Comparison of ENCODE assay signal across 8 mouse cellular contexts in genomic region chrX:102251937-102252860, GRCm38 (mm10). TPM values are rescaled to one million over a fixed set of nuclear protein-coding genes. Genes with fewer than 3 reads are reported as not detected.
A peak's percentile ranks its signal among the peaks of the same experiment; 100 is the strongest.
DNase-seq lines count a peak whose midpoint lies in the region; ATAC-seq and TF ChIP-seq lines count a peak whose summit lies in the region.

Gene Cited1, minus strand, starts transcription at chrX:102252181.

- peaks cover 4% of the 10 kb centered on the region; the same call in 1 of the 2 replicates for H3K4me1 ChIP-seq in embryonic facial prominence, embryonic 14.5 days (ENCODE audit: control insufficient read depth, insufficient read depth, low read length)
- H3K4me1 ChIP-seq in heart, embryonic 12.5 days (replicated peaks) = 0 out of 2 replicates have a peak, but pooled peaks cover 5% of the 10 kb centered on the region
- H3K4me1 ChIP-seq in kidney, embryonic 15.5 days = peaks cover 6% of the 10 kb centered on the region
- 0 out of 2 replicates have a peak, but pooled peaks cover 10% of the 10 kb centered on the region for H3K4me1 ChIP-seq in liver, adult 2 months (ENCODE audit: control insufficient read depth, insufficient read depth, low read length)

- peak; percentile 95 for ATAC-seq in embryonic facial prominence, embryonic 14.5 days (ENCODE audit: low read depth)
- peak; percentile 74 for ATAC-seq in heart, embryonic 12.5 days (ENCODE audit: insufficient number of reproducible peaks, low FRiP score)
- peak; percentile 94 for ATAC-seq in kidney, embryonic 15.5 days (replicated peaks; ENCODE audit: low FRiP score)

- H3K36me3 ChIP-seq in embryonic facial prominence, embryonic 14.5 days (ENCODE audit: control insufficient read depth, insufficient read depth, low read length) = no peaks in the 10 kb centered on the region
- H3K36me3 ChIP-seq in heart, embryonic 12.5 days = peaks cover 5% of the 10 kb centered on the region
- H3K36me3 ChIP-seq in kidney, embryonic 15.5 days = no peaks in the 10 kb centered on the region
- no peaks in the 10 kb centered on the region for H3K36me3 ChIP-seq in liver, adult 2 months (ENCODE audit: control insufficient read depth, insufficient read depth, low read length)
- no peaks in the 10 kb centered on the region for H3K36me3 ChIP-seq in myocyte (ENCODE audit: control insufficient read depth, insufficient read depth)

- DNase-seq in 3T3-L1 (ENCODE audit: low read depth, low spot score) = peak; percentile 15
- DNase-seq in adrenal gland, postnatal 25 days = peak; percentile 66
- peak; percentile 94 for DNase-seq in embryonic facial prominence, embryonic 14.5 days (ENCODE audit: low spot score)
- DNase-seq in liver, adult 2 months (ENCODE audit: extremely low read depth, low read depth, low spot score) = peak; percentile 18
- DNase-seq in telencephalon, adult 2 months (ENCODE audit: low read depth, low spot score) = peak; percentile 54

- H3K4me3 ChIP-seq in embryonic facial prominence, embryonic 14.5 days (ENCODE audit: low read depth, low read length) = peak within 1 kb of the TSS; percentile 56
- peak within 1 kb of the TSS; percentile 67 for H3K4me3 ChIP-seq in heart, embryonic 12.5 days
- H3K4me3 ChIP-seq in kidney, embryonic 15.5 days (replicated peaks) = peak within 1 kb of the TSS; percentile 58
- H3K4me3 ChIP-seq in liver, adult 2 months (ENCODE audit: insufficient read depth, low read depth, low read length) = peak within 1 kb of the TSS; percentile 84
- peak within 1 kb of the TSS; percentile 23 for H3K4me3 ChIP-seq in myocyte

- peak within 1 kb of the TSS; percentile 54 for H3K9ac ChIP-seq in embryonic facial prominence, embryonic 14.5 days (ENCODE audit: low read depth, low read length)
- H3K9ac ChIP-seq in heart, embryonic 12.5 days = peak within 1 kb of the TSS; percentile 85
- H3K9ac ChIP-seq in kidney, embryonic 15.5 days = peak within 1 kb of the TSS; percentile 43
- H3K9ac ChIP-seq in liver, adult 2 months (ENCODE audit: low read depth, low read length) = 0 out of 2 replicates have a peak within 1 kb of the TSS, but pooled peaks have one; percentile 50

- no peak for TF ChIP-seq POLR2A in liver, adult 2 months (IDR thresholded peaks at IDR 0.05; ENCODE audit: extremely low read depth, insufficient read depth, low read length)
- no peak for TF ChIP-seq POLR2A in myocyte (IDR thresholded peaks at IDR 0.05; ENCODE audit: insufficient read length, low read depth)

- peak within 1 kb of the TSS; percentile 76 for H3K4me2 ChIP-seq in embryonic facial prominence, embryonic 14.5 days (ENCODE audit: low read depth, low read length)
- peak within 1 kb of the TSS; percentile 78 for H3K4me2 ChIP-seq in heart, embryonic 12.5 days
- H3K4me2 ChIP-seq in kidney, embryonic 15.5 days = peak within 1 kb of the TSS; percentile 89
- peak within 1 kb of the TSS; percentile 76 for H3K4me2 ChIP-seq in myocyte (ENCODE audit: low read depth)

- 26% methylated on average over 32 of the region's 44 CpGs for WGBS in embryonic facial prominence, embryonic 14.5 days
- 13% methylated on average over 44 of the region's 44 CpGs for WGBS in heart, embryonic 12.5 days
- 18% methylated on average over 44 of the region's 44 CpGs for WGBS in kidney, embryonic 15.5 days
- WGBS in liver, adult 2 months = under 1% methylated on average over 44 of the region's 44 CpGs

- no peaks in the 10 kb centered on the region for H3K9me3 ChIP-seq in embryonic facial prominence, embryonic 14.5 days (ENCODE audit: control insufficient read depth, low read length)
- no peaks in the 10 kb centered on the region for H3K9me3 ChIP-seq in heart, embryonic 12.5 days (replicated peaks)
- no peaks in the 10 kb centered on the region for H3K9me3 ChIP-seq in kidney, embryonic 15.5 days (replicated peaks)

- no peak for TF ChIP-seq CTCF in liver, adult 2 months (IDR thresholded peaks at IDR 0.05; ENCODE audit: low read depth, low read length)

- H3K27me3 ChIP-seq in embryonic facial prominence, embryonic 14.5 days (replicated peaks; ENCODE audit: control insufficient read depth, insufficient read depth, low read length) = peaks cover 51% of the 10 kb centered on the region
- H3K27me3 ChIP-seq in heart, embryonic 12.5 days (replicated peaks) = peaks cover 65% of the 10 kb centered on the region
- H3K27me3 ChIP-seq in kidney, embryonic 15.5 days = peaks cover 69% of the 10 kb centered on the region
- H3K27me3 ChIP-seq in liver, adult 2 months (ENCODE audit: control insufficient read depth, insufficient read depth, low read length) = peaks cover 9% of the 10 kb centered on the region; the same call in 1 of the 2 replicates
- no peaks in the 10 kb centered on the region for H3K27me3 ChIP-seq in myocyte (ENCODE audit: control insufficient read depth, insufficient read depth, insufficient read length)

- no peaks in the 10 kb centered on the region for H3K79me2 ChIP-seq in liver, adult 2 months (ENCODE audit: control insufficient read depth, insufficient read depth, low read length)
- H3K79me2 ChIP-seq in myocyte (ENCODE audit: control insufficient read depth, insufficient read depth) = no peaks in the 10 kb centered on the region

- no peak within 1 kb of the TSS for H3K27ac ChIP-seq in embryonic facial prominence, embryonic 14.5 days (replicated peaks; ENCODE audit: low read depth, low read length)
- H3K27ac ChIP-seq in heart, embryonic 12.5 days (ENCODE audit: poor library complexity, severe bottlenecking) = peak within 1 kb of the TSS; percentile 75
- H3K27ac ChIP-seq in kidney, embryonic 15.5 days = peak within 1 kb of the TSS; percentile 73
- no peak within 1 kb of the TSS for H3K27ac ChIP-seq in liver, adult 2 months (replicated peaks; ENCODE audit: insufficient read depth, low read depth, low read length)

- peak within 1 kb of the TSS; percentile 44 for H3ac ChIP-seq in myocyte (ENCODE audit: control insufficient read depth, insufficient read length)

TF ChIP-seq in myocyte, 11 proteins besides CTCF, POLR2A, EP300 and RAD21:
- TF ChIP-seq SRF (IDR thresholded peaks at IDR 0.05; ENCODE audit: control insufficient read depth, insufficient read length, low read depth) (no peak), MYOD1 (IDR thresholded peaks at IDR 0.05; ENCODE audit: control insufficient read depth in 1 of 3, insufficient read length in 2 of 3, low read depth in 2 of 3) (peak in 1 of 3 experiments; percentile 63), MYOG (IDR thresholded peaks at IDR 0.05; ENCODE audit: control insufficient read depth in 1 of 3, insufficient read depth in 1 of 3, insufficient read length in 2 of 3, low read depth in 2 of 3) (peak in 2 of 3 experiments; percentile 36 to 71), TCF3 (IDR thresholded peaks at IDR 0.05; ENCODE audit: insufficient read length, low read depth) (no peak), USF1 (IDR thresholded peaks at IDR 0.05; ENCODE audit: low read depth) (no peak), CEBPB (IDR thresholded peaks at IDR 0.05; ENCODE audit: insufficient read depth, poor library complexity, severe bottlenecking) (no peak), MAX (IDR thresholded peaks at IDR 0.05; ENCODE audit: low read depth) (no peak), TCF12 (IDR thresholded peaks at IDR 0.05; ENCODE audit: insufficient read depth, poor library complexity, severe bottlenecking) (no peak), E2F4 (IDR thresholded peaks at IDR 0.05; ENCODE audit: insufficient read depth) (no peak), REST (IDR thresholded peaks at IDR 0.05; ENCODE audit: insufficient read depth, insufficient read length) (no peak), POLR2AphosphoS2 (IDR thresholded peaks at IDR 0.05; ENCODE audit: insufficient read length, low read depth) (no peak)

RNA-seq across cellular contexts. Expression of gene Cited1, which starts in this region (rescaled TPM):
- total RNA-seq in adrenal gland, postnatal 25 days (2021) = 0.73 and 1.9 TPM in 2 replicates
- 25.4 and 30.1 TPM in 2 replicates for polyA plus RNA-seq in embryonic facial prominence, embryonic 14.5 days (2014; fragmentation: Nextera tagmentation; extraction: Ambion mirVana)
- polyA plus RNA-seq in heart, embryonic 12.5 days (2016; fragmentation: Nextera tagmentation; extraction: Ambion mirVana) = 931 and 1,034 TPM in 2 replicates
- polyA plus RNA-seq in kidney, embryonic 15.5 days (2015; fragmentation: Nextera tagmentation; extraction: Ambion mirVana) = 153 and 155 TPM in 2 replicates
- not detected in 2 replicates for total RNA-seq in liver, adult 2 months (2014; rRNA removed)
- 0.14 TPM in 1 of 2 replicates, not detected in the other for polyA plus RNA-seq in liver, adult 2 months (2012; rRNA removed)
- 5.1 TPM for polyA plus RNA-seq in myocyte (2012; fragmentation: generic; extraction: Trizol)

Comparison
In these comparisons a context has a peak if more than half of its experiments do, and no peak if none do; other contexts are left out.
1. Peak in DNase-seq, H3K4me3 ChIP-seq and H3K9ac ChIP-seq in liver, adult 2 months; RNA of the gene not detected or under 1 TPM.
2. DNase-seq: peak in every context shown above with its lines; median percentile 94 in embryonic facial prominence, embryonic 14.5 days; 66 in adrenal gland, postnatal 25 days; 54 in telencephalon, adult 2 months; 18 in liver, adult 2 months; 15 in 3T3-L1.
3. H3K27ac ChIP-seq: peak in heart, embryonic 12.5 days (single experiment) and kidney, embryonic 15.5 days (single experiment); none in embryonic facial prominence, embryonic 14.5 days (single experiment) and liver, adult 2 months (single experiment).
4. H3K4me3 ChIP-seq: peak in every context shown above with its lines; median percentile 84 in liver, adult 2 months; 67 in heart, embryonic 12.5 days; 58 in kidney, embryonic 15.5 days; 56 in embryonic facial prominence, embryonic 14.5 days; 23 in myocyte.
5. Peak in every context shown above with its lines, with median percentiles within 50 percentile points of each other: ATAC-seq, H3K4me2 ChIP-seq and H3K9ac ChIP-seq.